Mouse (Mus musculus) layer of hippocampus, adult 9-11 months (tissue): Measurements from ENCODE around the gene Ugt1a8.

ENCODE experiments used
- DNase-seq: peaks from one replicate; pipeline ENCODE4 v3.0.0; 2022

Ugt1a8 gene

DNA sequence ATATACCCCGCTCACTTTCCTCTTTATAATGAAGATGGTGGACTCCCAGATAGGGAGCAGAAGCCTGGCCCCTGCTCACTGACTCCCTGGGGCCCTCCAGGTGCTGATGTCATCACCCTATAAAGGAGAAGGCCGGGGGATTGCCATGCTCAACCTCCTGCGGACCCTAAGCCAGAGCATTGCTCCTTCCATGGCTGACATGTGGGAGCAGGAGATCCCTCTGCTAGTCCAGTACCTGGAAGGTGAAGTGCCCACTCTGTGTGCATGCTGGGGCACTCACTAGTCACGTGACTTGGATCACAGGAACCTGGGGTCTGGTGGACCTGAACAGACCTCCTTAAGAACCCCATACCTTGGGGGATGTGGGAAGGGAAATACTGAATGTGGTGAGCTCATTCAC lies 153.0 kb downstream of the Ugt1a8 start:
- DNase-seq = no peak

DNA sequence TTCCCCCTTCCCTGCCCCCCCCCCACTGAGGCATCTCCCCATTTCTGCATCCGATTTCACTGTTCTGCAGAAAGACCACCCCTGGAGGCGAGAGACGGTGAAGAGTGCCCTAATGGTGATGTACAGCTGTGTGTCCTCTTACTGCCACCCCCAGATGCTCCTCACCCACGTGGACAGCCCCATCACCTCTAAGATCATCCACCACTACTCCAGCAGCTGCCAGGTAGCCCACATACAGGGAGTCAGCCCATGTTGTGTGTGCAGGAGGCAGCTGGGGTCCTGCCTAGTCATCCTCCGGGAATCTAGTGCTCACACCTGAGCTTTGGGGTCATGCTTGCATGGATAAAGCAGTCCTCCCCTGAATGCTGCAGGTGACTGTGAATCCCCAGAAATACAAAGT lies 156.2 kb downstream of the Ugt1a8 start:
- DNase-seq = no peak

DNA sequence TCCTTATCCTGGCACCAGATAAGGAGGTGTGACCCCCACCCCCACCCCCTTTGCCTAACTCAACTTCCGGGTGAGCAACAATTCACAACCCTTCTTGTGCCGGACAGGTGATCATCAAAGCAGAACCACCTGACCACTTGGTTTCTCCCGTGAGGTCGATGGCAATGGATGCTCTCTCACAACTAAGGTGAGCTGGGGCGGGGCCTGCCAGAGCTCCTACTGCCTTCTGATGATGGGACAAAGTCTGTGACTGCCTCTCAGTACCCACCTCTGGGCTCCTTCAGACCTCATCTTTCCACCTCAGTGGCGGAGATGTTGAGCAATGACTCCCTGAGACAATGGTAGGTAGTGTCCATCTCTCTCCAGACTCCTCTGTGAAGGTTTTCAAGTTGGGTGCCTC lies 158.3 kb downstream of the Ugt1a8 start:
- DNase-seq = no peak

DNA sequence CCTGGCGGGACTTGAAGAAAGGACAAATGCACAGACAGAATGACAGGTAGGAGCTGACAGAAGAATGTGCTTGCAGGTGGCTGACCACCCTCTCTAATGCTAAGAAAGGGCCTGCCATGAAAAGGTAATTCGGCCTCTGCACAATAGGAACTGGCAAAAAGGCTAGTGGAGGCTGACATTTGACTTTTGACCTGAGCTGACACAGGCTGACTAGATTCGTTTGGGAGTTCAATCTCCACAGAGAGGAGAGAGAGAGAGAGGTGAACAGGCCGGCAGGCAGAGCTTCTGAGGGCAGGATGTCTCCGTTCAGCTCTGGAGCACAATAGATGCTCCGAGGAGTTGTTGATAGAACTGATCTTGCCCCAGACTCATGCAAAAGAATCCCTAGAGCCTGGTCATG lies 158.8 kb downstream of the Ugt1a8 start:
- DNase-seq = no peak

DNA sequence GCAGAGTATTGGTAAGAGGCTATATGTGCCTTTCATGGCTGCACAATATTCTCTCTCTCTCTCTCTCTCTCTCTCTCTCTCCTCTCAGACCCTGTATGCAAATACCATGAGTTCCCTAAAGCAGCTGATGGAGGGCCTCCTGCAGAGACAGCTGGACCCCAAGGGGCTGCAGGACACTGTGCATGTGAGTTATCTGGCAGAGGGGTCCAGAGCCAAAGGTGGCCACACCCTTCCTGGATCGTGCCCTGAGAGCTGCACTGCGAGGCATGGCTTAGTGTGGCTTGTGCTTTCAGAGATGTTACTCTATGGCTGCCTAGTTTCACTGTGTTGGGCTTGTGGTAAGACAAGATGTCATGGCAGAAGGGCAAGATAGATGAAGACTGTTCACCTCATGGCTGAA lies 160.0 kb downstream of the Ugt1a8 start:
- DNase-seq = no peak

DNA sequence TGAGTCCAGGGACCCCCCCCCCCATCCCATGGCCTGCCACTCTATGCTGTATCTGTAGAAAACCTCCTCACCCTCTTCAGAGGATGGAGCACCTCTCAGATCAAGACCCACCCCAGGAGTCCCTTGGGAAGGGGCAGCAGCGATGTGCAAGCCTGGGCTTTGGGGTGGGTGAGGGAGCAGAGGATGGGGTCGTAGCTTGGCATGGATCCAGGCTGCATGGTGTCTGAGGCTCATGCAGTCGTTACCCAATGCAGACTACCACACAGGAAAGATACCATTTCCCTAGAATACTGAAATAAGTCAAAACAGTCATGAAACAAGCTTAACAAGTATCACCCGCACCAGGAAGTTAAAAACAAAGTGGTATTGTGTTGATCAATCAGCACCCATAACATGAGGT lies 161.0 kb downstream of the Ugt1a8 start:
- DNase-seq = no peak

DNA sequence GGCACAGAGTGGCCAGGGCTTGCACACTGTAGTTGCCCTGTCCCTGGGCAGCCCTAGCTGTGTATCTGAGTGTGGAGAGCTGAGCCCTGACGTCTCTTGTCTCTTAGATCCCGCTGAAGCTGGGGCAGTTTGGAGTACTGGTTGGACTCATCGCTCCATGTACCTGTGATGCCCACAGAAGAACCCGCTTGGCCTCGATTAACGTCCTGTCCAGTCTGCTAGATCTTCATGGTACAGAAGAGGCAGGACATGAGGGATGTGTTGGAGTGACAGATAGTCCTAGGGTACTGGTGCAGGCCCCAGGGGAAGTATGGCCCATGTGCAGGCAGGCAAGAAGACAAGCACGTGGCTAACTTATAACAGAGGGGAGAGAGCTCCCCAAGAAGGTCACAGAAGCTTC lies 162.0 kb downstream of the Ugt1a8 start:
- no peak for DNase-seq

DNA sequence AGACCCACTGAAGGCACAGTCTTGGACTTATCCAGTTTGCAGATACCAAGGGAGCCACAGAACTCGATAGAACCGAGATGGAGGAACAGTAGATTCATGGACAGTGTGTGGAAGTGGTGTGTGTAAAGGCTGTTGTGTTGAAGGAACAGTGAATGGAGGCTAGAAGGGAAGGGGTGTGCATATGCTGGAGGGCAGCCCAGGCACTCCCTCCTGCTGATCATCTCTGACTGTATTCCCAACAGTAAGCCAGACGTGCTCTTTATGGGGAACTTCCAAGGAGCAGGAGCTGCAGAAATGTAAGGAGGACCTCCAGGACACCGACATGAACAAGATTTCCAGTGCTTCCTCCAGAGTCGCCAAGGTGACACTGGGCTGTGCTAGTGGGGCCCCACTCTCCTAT lies 162.4 kb downstream of the Ugt1a8 start:
- no peak for DNase-seq

DNA sequence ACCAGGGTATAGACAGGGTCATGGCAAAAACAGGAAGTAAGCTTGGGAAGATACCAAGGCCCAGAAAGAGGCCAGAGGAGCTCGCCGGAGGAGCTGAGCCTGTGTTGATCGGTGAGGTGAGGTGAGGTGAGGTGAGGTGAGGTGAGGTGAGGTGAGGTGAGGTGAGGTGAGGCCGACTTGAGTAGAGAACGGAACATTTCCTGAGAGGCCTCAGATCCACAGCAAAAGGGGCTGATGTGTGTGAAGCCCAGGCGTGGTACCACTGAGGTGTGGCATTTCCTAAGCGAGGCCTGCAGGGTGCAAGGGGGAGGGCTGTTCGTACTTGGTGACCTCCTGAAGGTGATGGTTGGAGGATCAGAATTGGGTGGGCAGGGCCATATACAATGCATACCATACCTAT lies 165.5 kb downstream of the Ugt1a8 start:
- DNase-seq = no peak

DNA sequence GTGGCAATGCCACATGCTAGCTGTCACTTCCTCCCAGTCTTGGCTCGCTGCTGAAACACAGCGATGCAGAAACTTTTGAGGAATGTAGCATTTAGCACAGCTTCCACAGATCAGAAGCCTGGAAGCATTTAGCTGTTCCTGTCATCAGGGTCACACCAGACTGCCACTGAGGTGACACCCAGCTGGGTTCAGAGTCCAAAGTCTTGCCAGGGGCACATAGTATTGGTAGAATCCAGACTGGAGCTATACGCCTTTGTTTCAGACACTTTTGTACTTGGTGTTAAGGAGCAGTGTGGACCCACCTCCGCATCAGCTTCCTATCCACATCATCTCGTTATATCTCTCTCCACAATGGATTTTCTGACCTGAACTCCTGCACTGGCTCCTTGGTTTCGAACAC lies 165.9 kb downstream of the Ugt1a8 start:
- DNase-seq = no peak

DNA sequence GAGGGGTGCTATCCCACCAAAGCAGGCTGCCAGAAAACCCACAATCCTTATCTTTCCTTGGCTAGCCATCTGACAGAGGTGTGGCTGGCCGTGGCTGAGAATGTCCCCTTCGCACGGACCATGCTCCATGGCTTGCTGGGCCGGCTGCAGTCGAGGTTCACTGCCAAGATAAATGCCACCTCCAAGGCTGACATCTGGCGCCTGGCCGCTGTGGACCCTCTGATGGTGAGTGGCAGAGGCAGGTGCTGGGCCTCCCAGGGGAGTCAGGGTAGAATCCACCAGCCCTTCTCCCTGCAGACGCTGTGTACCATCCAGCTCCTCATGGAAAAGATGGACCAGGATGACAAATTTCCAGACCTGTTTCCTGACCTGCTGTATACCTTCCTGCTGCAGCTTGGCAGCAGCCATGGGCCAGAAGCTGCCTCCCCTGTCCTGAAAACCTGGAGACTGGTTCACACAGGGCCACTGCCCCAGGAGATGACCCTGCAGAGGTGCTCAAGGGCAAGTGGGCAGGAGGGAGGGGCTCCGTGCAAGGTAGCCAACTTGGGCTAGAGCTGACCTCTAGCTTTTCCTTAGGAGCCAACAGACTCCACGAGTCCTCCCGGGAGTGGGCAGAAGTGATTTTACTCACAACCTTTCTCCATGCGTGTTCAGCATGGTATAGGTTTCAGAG lies 167.3 kb downstream of the Ugt1a8 start:
- DNase-seq = no peak

DNA sequence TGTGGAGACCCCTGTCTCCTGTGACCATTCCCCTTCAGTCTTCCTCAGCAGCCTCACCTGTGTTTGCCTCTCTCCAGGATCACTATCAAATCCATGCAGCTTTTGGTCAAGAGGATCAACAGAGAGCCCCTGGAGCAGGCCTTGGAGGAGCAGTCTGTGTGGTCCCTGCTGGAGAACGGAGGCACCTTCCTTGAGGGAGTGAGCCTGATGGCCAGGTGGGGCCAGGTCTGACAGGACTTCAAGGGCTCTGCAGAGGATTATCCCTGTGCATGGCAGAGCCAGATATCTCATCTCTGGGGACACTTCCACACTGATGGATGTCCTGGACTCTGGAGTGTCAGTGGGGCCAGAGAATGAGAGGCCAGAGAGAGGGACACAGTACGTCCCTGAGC lies 167.8 kb downstream of the Ugt1a8 start:
- DNase-seq = no peak

DNA sequence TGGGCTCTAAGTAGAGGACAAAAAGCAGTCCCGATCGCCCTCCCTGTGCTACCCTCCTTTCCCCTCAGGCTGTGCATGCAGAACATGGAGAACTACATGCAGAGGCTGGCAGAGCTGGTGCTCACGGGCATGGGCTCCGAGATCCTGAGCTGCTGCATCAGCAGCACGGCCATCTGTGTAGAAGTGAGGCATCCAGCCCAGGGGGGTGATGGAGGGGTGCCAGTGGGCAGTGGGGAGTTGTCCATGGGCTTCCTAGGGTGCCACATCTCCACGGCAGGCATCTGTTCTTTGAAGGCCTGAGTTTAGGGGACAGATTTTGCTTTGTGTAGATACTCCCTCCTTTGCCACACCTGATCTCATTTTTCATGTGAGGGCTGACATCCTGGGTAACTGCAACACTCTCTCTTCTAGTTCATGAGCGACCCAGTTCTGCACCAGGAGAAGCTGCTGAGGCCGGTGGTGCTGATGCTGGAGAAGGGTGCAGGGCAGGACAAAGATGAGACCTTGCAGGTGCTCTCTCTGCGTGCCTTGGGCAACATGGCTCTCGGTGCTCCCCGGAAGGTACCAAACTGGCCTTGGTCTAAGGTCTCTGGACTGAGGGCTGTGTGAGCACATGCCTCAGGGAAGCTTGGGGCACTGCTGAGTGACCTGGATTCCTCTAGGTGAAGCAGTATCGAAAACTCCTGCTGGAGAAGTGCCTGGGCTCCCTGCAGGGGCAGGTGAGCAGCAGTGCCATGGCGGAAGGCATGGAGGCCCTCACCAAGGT lies 168.6 kb downstream of the Ugt1a8 start:
- no peak for DNase-seq

DNA sequence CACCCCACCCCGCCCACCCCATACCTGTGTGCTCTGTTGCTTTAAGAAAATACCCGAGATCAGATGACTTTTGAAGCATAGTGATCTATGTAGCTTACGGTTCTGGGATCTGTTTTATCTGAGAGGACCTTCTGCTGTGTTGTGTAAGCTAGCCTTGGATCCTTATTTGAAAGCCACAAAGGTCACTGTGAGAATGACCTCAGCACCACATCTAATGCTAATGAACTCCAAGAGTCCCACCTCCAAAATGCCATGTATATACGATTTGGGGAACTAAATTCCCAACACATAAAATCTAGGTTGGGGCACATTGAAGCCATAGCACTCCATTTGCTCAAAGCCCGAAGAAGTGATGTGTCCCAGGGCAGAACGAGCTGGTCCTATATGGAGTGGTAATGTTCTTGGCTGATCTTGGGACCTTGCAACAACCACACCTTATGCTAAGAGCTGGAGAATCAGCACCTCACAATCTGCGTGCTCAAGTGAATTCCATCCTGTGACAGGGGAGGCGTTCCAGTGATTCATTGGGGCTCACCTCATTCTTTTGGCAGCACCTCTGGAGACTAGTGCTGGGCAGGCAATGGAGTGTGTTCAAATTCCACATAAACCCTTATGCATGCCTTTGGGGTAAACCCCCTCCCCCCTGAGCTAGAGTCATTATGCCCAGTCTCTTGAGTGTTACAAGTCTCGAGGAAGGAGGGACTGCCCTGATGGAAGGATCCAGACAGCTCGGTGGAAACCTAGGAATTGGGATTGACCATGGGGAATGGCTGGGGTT lies 169.5 kb downstream of the Ugt1a8 start:
- no peak for DNase-seq

DNA sequence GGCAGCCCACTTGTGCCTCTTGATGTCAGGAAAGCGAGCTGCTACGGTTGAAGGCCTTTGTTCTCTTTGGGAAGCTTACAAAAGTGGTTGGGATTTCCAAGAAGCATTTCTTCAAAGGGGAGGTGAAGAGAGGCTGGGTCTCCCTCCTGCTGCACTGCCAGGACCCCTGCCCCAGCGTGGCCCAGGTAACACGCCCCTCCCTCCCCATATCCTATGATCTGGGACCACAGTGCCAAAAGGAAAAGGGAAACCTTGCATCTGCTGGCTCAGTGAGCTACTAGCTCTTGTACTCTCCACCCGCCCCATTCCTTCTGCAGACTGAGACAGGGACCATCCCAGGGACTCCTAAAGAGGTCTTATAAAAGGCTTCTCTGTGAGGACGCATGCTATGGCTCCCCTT lies 170.1 kb downstream of the Ugt1a8 start:
- DNase-seq = no peak

DNA sequence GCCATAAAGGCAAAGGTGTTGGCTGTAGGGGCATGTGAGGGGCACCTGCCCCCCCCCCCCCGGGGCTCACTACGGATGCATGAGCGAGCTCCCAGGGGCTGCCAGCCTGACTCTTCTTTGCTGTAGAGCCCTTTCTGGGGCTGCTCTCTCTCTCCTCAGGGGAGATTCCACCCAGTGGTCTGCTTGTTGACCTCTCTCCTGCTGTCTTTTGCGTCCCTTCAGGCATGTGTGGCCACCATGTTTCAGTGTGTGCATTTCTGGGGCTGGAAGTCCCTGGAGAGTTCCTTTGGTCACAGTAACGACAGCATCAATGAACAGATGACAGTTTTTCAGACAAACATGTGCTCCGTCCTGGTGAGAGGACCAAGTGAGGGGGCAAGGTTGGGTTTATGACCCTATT lies 170.7 kb downstream of the Ugt1a8 start:
- DNase-seq = no peak

DNA sequence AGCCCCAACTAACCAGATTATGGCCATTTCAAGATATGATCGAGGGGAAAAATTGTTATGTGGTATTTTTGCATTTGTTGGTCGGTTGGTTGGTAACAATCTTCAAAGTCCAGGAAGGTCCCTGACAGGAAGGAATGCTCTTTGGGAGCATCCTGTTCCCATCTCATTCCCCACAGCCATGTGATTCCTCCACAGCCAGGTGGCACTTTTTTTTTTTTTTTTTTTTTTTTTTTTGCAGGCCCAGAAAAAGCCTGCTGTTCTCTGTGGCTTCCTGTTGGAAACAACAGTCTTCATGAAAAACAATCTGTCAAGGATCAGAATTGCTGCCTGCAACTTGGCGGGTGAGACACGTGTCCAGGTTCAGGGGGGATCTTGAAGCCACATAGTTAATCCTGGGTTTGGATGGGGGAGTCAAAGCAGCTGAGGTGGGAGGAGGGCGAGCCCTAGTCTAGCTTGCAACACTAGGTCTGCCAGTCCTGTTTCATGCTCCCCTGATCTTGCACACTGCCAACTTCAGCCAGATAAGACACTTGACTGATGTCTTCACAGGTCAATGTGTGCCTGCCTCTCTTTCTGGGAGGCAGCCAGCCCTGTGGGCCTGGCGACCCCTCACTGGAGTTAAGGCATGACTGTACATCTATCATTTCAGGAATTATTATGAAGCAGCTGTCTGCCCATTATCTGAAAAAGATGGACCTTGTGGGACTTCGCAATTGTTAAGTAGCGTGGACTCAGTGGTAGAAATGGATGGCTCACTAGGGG lies 171.4 kb downstream of the Ugt1a8 start:
- DNase-seq = no peak

DNA sequence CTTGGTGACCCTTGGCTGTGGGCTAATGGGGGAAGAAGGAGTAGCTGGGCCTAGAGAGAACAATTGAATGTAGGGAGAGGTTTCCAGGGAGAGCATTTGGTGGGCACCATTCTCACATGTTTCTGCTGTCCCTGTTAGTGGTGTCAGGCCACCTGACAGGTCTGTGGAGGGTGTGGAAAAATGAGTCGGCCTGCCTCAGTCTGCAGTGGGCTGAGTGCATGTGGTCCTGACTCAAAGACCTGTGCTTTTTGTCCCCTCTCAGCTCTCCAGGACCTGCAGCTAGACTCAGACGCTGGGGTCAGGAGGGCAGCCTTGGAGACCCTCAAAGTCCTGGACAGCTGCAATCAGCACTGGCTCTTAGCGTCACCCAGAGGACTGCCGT lies 172.0 kb downstream of the Ugt1a8 start:
- no peak for DNase-seq

DNA sequence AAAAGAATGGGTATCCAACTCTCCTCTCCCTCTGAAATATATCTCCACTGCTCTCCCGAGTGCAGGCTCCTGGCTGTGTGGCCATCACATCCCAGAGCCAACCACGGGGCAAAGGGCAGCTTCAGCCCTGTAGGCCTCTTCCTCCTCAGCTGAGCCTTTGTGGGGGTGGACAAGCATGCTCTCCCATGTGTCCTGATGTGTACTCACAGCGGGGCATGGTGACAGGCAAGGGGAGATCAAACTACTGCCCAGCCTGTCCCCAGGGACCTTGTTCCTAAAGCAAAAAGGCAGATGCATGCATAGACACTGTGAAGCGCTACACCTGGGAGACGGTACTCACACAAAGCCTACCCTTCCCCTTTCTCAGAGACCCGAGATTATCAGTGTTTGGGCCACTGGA lies 172.5 kb downstream of the Ugt1a8 start:
- DNase-seq = no peak

DNA sequence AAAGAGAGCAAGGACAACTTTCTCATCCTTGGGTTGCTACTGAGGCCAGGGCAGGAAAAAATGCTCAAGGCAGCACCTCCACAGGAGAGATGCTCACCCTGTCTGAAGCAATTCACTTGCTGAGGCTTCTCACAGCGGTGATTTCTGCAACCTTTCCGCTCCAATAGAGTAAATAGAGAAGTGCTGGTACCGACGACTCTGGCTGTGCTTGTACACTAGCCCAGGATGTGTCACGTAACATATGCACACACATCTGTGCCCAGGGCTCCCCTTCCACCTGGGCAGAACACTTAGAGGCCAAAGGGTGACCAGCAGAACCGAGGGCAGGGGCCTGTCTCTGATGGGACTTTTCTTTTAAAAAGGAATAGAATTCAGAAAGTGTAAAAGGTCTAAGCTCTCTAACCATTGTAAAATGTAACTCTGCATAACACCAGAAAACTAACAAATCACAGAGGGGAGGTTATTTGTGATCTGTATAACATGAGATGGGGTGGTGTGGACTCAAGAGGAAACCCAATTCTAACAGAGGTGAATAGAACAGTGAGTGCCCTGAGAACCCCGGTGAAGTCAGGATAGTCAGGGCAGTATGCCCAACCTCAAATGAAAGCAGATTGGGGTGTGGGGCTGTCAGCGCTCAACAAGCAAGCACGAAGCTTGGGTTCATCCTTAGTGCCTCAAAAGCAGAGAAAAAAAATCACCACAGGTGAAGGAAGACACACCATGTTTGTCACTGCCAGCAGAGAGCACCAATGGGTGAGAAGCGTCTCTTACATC lies 173.2 kb downstream of the Ugt1a8 start:
- DNase-seq = no peak

DNA sequence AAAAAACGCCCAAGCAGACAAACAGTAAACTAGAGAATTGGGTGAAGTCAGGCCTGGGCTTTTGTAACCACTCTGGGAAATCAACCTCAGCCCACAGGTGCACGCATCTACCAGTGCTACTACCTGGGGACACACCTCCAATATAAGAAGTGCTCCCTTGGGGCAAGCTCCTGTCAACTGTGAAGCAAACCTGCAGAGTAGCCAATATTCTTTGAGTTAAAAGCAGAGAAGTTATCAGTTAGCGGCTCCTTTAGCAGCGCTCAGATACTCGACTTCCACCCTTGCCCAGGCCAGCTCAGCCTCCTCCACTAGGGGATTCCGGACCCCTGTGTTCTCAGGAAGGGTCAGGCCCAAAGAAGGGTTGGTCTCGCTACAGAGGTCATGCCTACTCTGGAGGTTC lies 174.1 kb downstream of the Ugt1a8 start:
- no peak for DNase-seq

DNA sequence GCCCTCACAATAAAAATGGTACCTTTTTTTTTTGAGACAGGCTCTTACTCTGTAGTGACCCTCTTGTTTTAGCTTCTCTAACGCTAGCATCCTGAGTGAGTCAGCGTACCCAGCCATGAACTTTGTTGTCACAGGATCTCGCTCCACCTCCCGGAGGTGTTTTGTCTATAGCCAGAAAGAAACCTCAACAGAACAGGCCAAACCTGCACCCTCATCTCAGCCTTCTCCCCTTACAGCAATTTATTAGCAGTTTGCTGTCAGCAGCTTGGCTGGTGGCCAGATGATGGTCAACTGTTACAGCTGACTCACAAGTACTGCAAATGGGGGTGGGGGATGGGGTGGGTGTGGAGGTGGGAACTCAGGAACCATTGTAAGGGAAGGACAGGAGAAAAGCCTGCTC lies 174.6 kb downstream of the Ugt1a8 start:
- no peak for DNase-seq

DNA sequence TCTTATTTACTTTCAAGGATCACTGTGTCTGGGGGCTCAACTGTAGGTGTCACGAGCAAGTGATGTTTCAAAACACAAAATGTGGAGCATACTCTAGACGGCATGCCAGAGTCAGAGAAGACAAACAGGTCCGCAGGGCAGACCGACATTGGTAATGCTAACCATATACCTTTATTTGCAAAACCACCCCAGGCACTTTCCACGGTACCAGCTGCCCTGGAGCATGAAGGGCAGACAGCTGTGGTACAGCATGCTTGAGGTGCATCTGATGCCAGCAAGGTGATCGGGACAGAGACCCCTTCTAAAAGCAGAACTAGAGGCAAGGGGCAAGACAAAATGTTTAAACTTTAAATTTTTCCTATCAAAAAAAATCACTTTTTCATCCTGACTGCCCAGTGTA lies 175.3 kb downstream of the Ugt1a8 start:
- DNase-seq = no peak
